Comparison of ENCODE assay signal across 8 mouse cellular contexts in the genomic region with DNA sequence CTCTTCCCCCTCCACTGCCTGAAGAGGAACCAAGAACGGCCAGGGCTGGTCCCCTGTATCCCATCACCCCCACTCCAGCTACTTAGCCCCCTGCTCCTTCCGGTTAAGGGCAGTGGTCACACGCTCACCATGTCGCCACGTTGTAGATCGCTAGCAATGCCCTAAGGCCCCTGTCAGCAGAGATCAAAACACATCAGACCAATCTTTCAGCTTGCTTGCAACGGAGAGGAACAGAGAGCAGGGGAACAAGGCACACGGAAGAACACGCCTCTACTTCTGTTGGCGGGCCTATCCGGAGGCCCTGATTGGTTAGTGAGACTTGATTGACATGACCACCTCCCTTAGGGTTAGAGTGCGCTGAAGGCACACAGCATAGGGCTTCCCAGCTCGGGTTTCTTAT. TPM values are rescaled to one million over a fixed set of nuclear protein-coding genes. Genes with fewer than 3 reads are reported as not detected.
DNase-seq lines count a peak whose midpoint lies in the region; ATAC-seq and TF ChIP-seq lines count a peak whose summit lies in the region.
"Not testable (repeated sequence)": the region's sequence is repeated elsewhere in the genome, so short reads cannot be mapped to it uniquely, and the experiment has no call there.

Gene Gm3604 (minus strand): TSS at position 226 of the 400 bp plus-strand sequence.

- 9% methylated on average over 13 of the region's 13 CpGs for WGBS in embryonic facial prominence, embryonic 12.5 days
- WGBS in heart, adult 2 months: 5% methylated on average over 13 of the region's 13 CpGs

- not testable (repeated sequence) for TF ChIP-seq CTCF in heart, adult 2 months (IDR thresholded peaks at IDR 0.05)

- not testable (repeated sequence) for ATAC-seq in embryonic facial prominence, embryonic 12.5 days (ENCODE audit: insufficient number of reproducible peaks, insufficient read depth, low FRiP score, low TSS enrichment)

- DNase-seq in adrenal gland, adult 2 months: peak; percentile 76
- peak; percentile 51 to 67 for DNase-seq in heart, adult 2 months
- DNase-seq in kidney, adult 11 months: peak; percentile 56
- peak; percentile 9 to 38 for DNase-seq in left cerebral cortex, postnatal 25 days (ENCODE audit: low spot score in 2 of 2)
- peak; percentile 31 to 46 for DNase-seq in right cerebral cortex, postnatal 10 days (ENCODE audit: low spot score in 2 of 2)
- peak; percentile 64 for DNase-seq in urinary bladder, postnatal 14 days (ENCODE audit: low spot score)

- intact Hi-C loops in heart, adult 2 months (cut with DNase I); left cerebral cortex, postnatal 25 days (cut with DNase I): not testable (repeated sequence)

- not testable (repeated sequence) for H3K27me3 ChIP-seq in embryonic facial prominence, embryonic 12.5 days; heart, adult 2 months (ENCODE audit: control insufficient read depth, insufficient read depth, low read length); megakaryocyte, embryonic 14.5 days (replicated peaks)

- H3K4me1 ChIP-seq in embryonic facial prominence, embryonic 12.5 days; heart, adult 2 months (ENCODE audit: control insufficient read depth, insufficient read depth, low read length); megakaryocyte, embryonic 14.5 days: not testable (repeated sequence)

- not testable (repeated sequence) for H3K79me2 ChIP-seq in heart, adult 2 months (replicated peaks; ENCODE audit: control insufficient read depth, insufficient read depth, low read length)

- H3K27ac ChIP-seq in embryonic facial prominence, embryonic 12.5 days; heart, adult 2 months: not testable (repeated sequence)

- not testable (repeated sequence) for H3K9me3 ChIP-seq in embryonic facial prominence, embryonic 12.5 days; megakaryocyte, embryonic 14.5 days

- H3K4me2 ChIP-seq in embryonic facial prominence, embryonic 12.5 days (replicated peaks): peak within 1 kb of the TSS; percentile 33

- peak within 1 kb of the TSS; percentile 42 for H3K4me3 ChIP-seq in embryonic facial prominence, embryonic 12.5 days
- H3K4me3 ChIP-seq in heart, adult 2 months: peak within 1 kb of the TSS; percentile 34
- H3K4me3 ChIP-seq in megakaryocyte, embryonic 14.5 days (replicated peaks): peak within 1 kb of the TSS; percentile 87

- H3K36me3 ChIP-seq in embryonic facial prominence, embryonic 12.5 days; heart, adult 2 months (ENCODE audit: control insufficient read depth, insufficient read depth, low read length); megakaryocyte, embryonic 14.5 days (replicated peaks; ENCODE audit: low read length): not testable (repeated sequence)

- not testable (repeated sequence) for TF ChIP-seq POLR2A in heart, adult 2 months (IDR thresholded peaks at IDR 0.05; ENCODE audit: insufficient read depth, low read depth, low read length)

- not testable (repeated sequence) for TF ChIP-seq EP300 in heart, adult 2 months (IDR thresholded peaks at IDR 0.05; ENCODE audit: insufficient read depth, low read depth, low read length)

- peak within 1 kb of the TSS; percentile 27; the same call in 1 of the 2 replicates for H3K9ac ChIP-seq in embryonic facial prominence, embryonic 12.5 days
- peak within 1 kb of the TSS; percentile 93 for H3K9ac ChIP-seq in heart, adult 2 months (ENCODE audit: low read depth, low read length)

RNA-seq across cellular contexts. Expression of gene Gm3604, which starts in this region (rescaled TPM):
- under 1 TPM; 0.79 to 0.86 TPM for total RNA-seq in adrenal gland, adult 2 months (2021)
- not detected in 2 replicates for polyA plus RNA-seq in adrenal gland, adult 2 months (2012; rRNA removed)
- polyA plus RNA-seq in embryonic facial prominence, embryonic 12.5 days (2016; fragmentation: Nextera tagmentation; extraction: Ambion mirVana): 3.7 and 4.7 TPM in 2 replicates
- total RNA-seq in heart, adult 2 months (2021): 1 to 10 TPM in 1 of 2 experiments, under 1 TPM in 1; 0.32 to 1.1 TPM
- 0.16 and 0.23 TPM in 2 replicates for polyA plus RNA-seq in heart, adult 2 months (2012; rRNA removed)
- total RNA-seq in left cerebral cortex, postnatal 25 days (2021): 1 to 10 TPM in 1 of 2 experiments, under 1 TPM in 1; 0.82 to 1.2 TPM
- polyA plus RNA-seq in megakaryocyte, embryonic 14.5 days (2012; ENCODE audit: insufficient read depth, low replicate concordance): not detected in 2 replicates

Comparison
In these comparisons a context has a peak if more than half of its experiments do, and no peak if none do; other contexts are left out.
1. Peak in DNase-seq in adrenal gland, adult 2 months; RNA of the gene not detected or under 1 TPM.
2. DNase-seq: peak in every context shown above with its lines; median percentile 76 in adrenal gland, adult 2 months; 64 in urinary bladder, postnatal 14 days; 59 in heart, adult 2 months; 56 in kidney, adult 11 months; 38 in right cerebral cortex, postnatal 10 days; 24 in left cerebral cortex, postnatal 25 days.
3. H3K4me3 ChIP-seq: peak in every context shown above with its lines; median percentile 87 in megakaryocyte, embryonic 14.5 days; 42 in embryonic facial prominence, embryonic 12.5 days; 34 in heart, adult 2 months.